Mouse (Mus musculus) stomach, embryonic 16.5 days (tissue): ENCODE results near the gene Slc2a13. TPM values are rescaled to one million over a fixed set of nuclear protein-coding genes. Genes with fewer than 3 reads are reported as not detected.

ENCODE experiments used
- ATAC-seq: fragments of 200-750 bp; cut with Nextera tagmentation; 2 replicates; pipeline ENCODE4 v1.8.0; 2017; ENCODE audit warnings: moderate number of reproducible peaks, moderate TSS enrichment; ENCODE audit not compliant: insufficient read depth, low FRiP score
- H3K27ac ChIP-seq: fragments of 300-500 bp; sonication (generic); 2 replicates; pipeline ENCODE4 v1.5.1; 2014; ENCODE audit warnings: low read length
- H3K27me3 ChIP-seq: fragments of 300-500 bp; sonication (generic); 2 replicates; pipeline ENCODE4 v1.6.1; 2014; ENCODE audit warnings: low read length, control low read depth, mixed read lengths; ENCODE audit not compliant: control insufficient read depth, insufficient read depth
- H3K36me3 ChIP-seq: fragments of 300-500 bp; sonication (generic); 2 replicates; pipeline ENCODE4 v1.6.1; 2014; ENCODE audit warnings: low read length; ENCODE audit not compliant: control insufficient read depth, insufficient read depth
- H3K4me1 ChIP-seq: fragments of 300-500 bp; sonication (generic); 2 replicates; pipeline ENCODE4 v1.6.1; 2014; ENCODE audit warnings: low read length, control low read depth, mixed read lengths; ENCODE audit not compliant: control insufficient read depth, insufficient read depth
- H3K4me2 ChIP-seq: fragments of 300-500 bp; sonication (generic); 2 replicates; pipeline ENCODE4 v1.6.1; 2014; ENCODE audit warnings: low read depth, low read length, mixed read lengths
- H3K4me3 ChIP-seq: fragments of 300-500 bp; sonication (generic); replicated peaks from 2 replicates; pipeline ENCODE4 v1.5.1; 2014; ENCODE audit warnings: mild to moderate bottlenecking, low read length
- H3K9ac ChIP-seq: fragments of 300-500 bp; sonication (generic); 2 replicates; pipeline ENCODE4 v1.6.1; 2014; ENCODE audit warnings: low read length
- H3K9me3 ChIP-seq: fragments of 300-500 bp; sonication (generic); replicated peaks from 2 replicates; pipeline ENCODE4 v1.6.1; 2016; ENCODE audit warnings: low read length, control low read depth; ENCODE audit not compliant: control insufficient read depth
- WGBS: fragments of 180-500 bp; shearing (Covaris S2); extraction: QIAGEN DNeasy Blood & Tissue Kit; methylation state at CpG from one replicate; pipeline ENCODE4 v1.1.7; 2014; 5-methylcytosine and 5-hydroxymethylcytosine counted together
- polyA plus RNA-seq: library from polyadenylated mRNA; unstranded; fragments of >200 nt; fragmentation: Nextera tagmentation; extraction: Ambion mirVana; gene quantifications from 2 replicates; pipeline ENCODE4 v1.2.1, GENCODE M21; 2015

Gene Slc2a13
- polyA plus RNA-seq, 1 experiment from 2014 or later = 0.96 TPM

DNA sequence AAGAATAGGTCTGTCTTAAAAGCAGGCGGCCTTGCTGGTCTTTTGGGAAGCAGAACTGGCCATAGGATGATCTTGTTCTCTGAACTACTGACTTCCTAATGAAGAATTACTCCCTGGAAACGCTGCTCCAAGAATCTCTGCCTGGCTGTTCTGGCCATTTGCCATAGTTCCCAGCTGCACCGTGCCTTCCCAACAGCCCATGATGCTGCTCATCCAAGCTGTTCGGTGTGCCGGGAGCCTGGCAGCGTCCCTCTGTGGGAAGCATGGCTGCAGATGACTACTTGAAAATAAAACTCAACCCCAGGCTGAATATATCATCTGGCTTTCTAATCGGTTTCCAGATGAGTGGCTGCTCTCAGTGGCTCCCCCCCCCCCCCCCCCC, 199.9 kb downstream of the Slc2a13 start:
- no peaks in the 10 kb centered on the region for H3K9me3 ChIP-seq
- no peak overlapping the region for H3K9ac ChIP-seq
- H3K4me2 ChIP-seq = no peak overlapping the region
- 0 out of 2 replicates have a peak overlapping the region, but pooled peaks have one; percentile 6 for H3K27ac ChIP-seq
- ATAC-seq = no peak; the same call in 1 of the 2 replicates
- H3K4me1 ChIP-seq = peaks cover 10% of the 10 kb centered on the region
- H3K4me3 ChIP-seq = no peak overlapping the region
- no peaks in the 10 kb centered on the region for H3K36me3 ChIP-seq
- no peaks in the 10 kb centered on the region for H3K27me3 ChIP-seq
- WGBS = 46% methylated on average over 7 of the region's 7 CpGs

DNA sequence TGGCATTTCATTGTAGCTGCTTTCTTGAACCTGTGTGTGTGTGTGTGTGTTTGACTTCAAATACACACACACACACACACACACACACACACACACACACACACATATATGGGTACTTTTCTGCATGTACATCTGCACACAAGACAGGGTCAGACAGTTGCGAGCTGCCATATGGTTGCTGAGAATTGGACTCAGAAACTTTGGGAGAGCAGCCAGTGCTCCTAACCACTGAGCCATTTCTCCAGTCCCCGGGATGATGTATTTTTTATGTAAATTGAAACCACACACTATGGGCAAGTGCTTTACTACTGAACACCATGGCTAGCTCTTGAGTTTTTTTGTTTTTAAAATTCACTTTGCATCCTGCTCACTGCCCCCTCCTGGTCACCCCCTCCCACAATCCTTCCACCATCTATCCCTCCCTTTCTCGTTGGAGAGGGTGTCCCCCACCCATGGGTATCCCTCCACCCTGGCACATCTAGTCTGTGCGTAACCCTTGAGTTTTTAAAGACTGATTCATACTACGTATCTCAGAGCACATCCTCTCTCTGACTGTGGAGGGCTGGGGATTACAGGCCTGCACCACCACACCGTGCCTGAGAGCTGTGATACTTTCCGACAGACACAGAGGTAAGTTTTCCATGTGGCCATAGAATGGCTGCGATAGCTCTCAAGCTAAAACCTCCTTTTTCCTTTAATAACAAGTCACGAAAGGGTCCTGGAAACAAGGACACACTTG, 200.4 kb downstream of the Slc2a13 start:
- Histone ChIP-seq H3K9ac (no peak overlapping the region), H3K36me3 (no peaks in the 10 kb centered on the region), H3K27me3 (no peaks in the 10 kb centered on the region), H3K4me1 (peaks cover 10% of the 10 kb centered on the region), H3K4me2 (no peak overlapping the region), H3K9me3 (no peaks in the 10 kb centered on the region), H3K4me3 (no peak overlapping the region), H3K27ac (0 out of 2 replicates have a peak overlapping the region, but pooled peaks have one; percentile 6)
- WGBS = 63% methylated on average over 9 of the region's 9 CpGs
- no peak for ATAC-seq

DNA sequence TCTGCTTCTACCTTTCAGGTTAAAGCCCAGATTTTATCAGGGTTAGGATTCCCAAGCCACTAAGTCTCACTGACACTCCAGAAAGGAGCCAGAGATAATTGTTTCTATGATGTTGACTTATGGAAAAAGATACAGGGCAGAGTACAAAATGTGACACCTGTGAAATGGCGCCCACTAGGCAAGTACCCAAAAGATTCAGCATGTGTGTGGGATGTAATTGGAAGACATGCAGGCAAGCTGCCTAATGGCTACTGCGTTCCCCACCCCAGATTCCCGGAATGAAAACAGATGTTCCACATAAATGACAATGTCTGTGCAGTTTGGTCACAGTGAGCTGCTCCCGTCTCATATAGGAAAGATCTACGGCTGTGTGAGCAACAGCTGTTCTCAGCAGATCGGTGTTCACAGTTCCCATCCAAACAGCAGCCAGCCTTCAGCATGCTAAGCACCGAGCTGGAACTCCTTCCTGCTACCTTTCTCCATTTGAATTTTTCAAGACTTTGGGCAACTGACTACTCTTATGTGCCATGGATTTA, 201.1 kb downstream of the Slc2a13 start:
- WGBS = 52% methylated on average over 7 of the region's 7 CpGs
- Histone ChIP-seq H3K4me1 (peaks cover 10% of the 10 kb centered on the region), H3K4me3 (no peak overlapping the region), H3K36me3 (no peaks in the 10 kb centered on the region), H3K9me3 (no peaks in the 10 kb centered on the region), H3K27me3 (no peaks in the 10 kb centered on the region), H3K4me2 (no peak overlapping the region), H3K9ac (no peak overlapping the region), H3K27ac (no peak overlapping the region)
- peak; percentile 47; the same call in 1 of the 2 replicates for ATAC-seq

GRCm38 (mm10) chr15:91369736-91370449, 203.2 kb downstream of the Slc2a13 start:
- no peak overlapping the region for H3K27ac ChIP-seq
- 76% methylated on average over 11 of the region's 11 CpGs for WGBS
- no peaks in the 10 kb centered on the region for H3K27me3 ChIP-seq
- H3K9me3 ChIP-seq = no peaks in the 10 kb centered on the region
- H3K36me3 ChIP-seq = no peaks in the 10 kb centered on the region
- no peak overlapping the region for H3K4me2 ChIP-seq
- H3K9ac ChIP-seq = no peak overlapping the region
- no peak overlapping the region for H3K4me3 ChIP-seq
- H3K4me1 ChIP-seq = peaks cover 10% of the 10 kb centered on the region
- no peak for ATAC-seq

DNA sequence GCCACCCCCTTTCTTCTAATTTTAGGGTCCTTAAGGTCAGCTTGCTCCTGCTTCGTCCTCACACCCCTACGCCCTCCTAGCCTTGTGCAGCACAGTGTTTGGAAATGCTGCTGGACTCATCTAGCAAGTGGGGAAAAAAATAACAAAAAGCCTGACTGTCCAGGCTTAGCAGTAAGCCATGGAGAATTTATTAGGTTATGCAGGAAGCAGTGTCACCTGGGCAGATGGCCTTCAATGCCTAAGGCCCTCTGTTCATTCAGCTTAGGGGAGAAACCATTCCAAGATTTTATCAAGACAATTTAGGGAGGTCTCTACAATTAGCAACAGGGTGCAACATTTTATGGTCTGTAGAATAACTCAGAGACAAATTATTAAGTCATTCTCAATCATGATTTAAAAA, 212.6 kb downstream of the Slc2a13 start:
- H3K27ac ChIP-seq = no peak overlapping the region

GRCm38 (mm10) chr15:91351006-91351405, 222.1 kb downstream of the Slc2a13 start:
- no peak overlapping the region for H3K9ac ChIP-seq
- no peaks in the 10 kb centered on the region for H3K9me3 ChIP-seq
- ATAC-seq = no peak
- H3K4me3 ChIP-seq = no peak overlapping the region
- H3K27ac ChIP-seq = no peak overlapping the region
- no peaks in the 10 kb centered on the region for H3K27me3 ChIP-seq
- WGBS = 73% methylated on average over 7 of the region's 7 CpGs
- H3K4me2 ChIP-seq = no peak overlapping the region
- no peaks in the 10 kb centered on the region for H3K4me1 ChIP-seq
- H3K36me3 ChIP-seq = no peaks in the 10 kb centered on the region

More for the DNA sequence above, 212.6 kb downstream of the Slc2a13 start:
- H3K9ac ChIP-seq = no peak overlapping the region
- ATAC-seq = no peak
- no peaks in the 10 kb centered on the region for H3K27me3 ChIP-seq
- no peaks in the 10 kb centered on the region for H3K36me3 ChIP-seq
- no peak overlapping the region for H3K4me2 ChIP-seq
- H3K9me3 ChIP-seq = no peaks in the 10 kb centered on the region
- no peaks in the 10 kb centered on the region for H3K4me1 ChIP-seq
- 49% methylated on average over 2 of the region's 2 CpGs for WGBS
- no peak overlapping the region for H3K4me3 ChIP-seq

GRCm38 (mm10) chr15:91338350-91338749, 234.7 kb downstream of the Slc2a13 start:
- 88% methylated on average over 1 of the region's 1 CpGs for WGBS
- Histone ChIP-seq H3K9me3 (no peaks in the 10 kb centered on the region), H3K36me3 (no peaks in the 10 kb centered on the region), H3K9ac (no peak overlapping the region), H3K4me3 (no peak overlapping the region), H3K4me1 (no peaks in the 10 kb centered on the region), H3K27me3 (no peaks in the 10 kb centered on the region), H3K4me2 (no peak overlapping the region), H3K27ac (no peak overlapping the region)
- no peak for ATAC-seq

DNA sequence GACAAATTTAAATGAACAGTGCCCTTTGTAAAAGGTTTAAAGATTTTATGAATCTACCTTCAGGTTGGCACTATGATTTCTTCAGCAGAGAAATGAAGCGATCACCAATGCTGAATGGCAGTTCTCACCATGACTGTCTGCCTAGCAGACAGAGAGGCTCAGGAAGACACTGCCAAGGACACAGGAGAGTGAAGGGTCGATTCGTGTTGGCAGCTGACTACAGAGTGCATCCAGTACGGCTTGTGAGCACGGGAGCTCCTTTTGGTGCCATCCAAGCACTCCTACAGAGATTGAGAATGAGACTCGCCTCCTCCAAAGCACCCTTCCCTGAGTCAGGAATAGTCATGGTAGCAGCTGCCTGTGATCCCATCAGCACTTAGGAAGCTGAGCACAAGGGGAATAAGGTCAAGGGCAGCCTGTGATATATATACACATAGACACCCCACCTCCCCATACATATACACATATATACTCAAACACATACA, 238.6 kb downstream of the Slc2a13 start:
- Histone ChIP-seq H3K36me3 (no peaks in the 10 kb centered on the region), H3K4me1 (no peaks in the 10 kb centered on the region), H3K27me3 (no peaks in the 10 kb centered on the region), H3K9me3 (no peaks in the 10 kb centered on the region), H3K4me2 (no peak overlapping the region), H3K4me3 (no peak overlapping the region), H3K9ac (no peak overlapping the region), H3K27ac (no peak overlapping the region)
- no peak for ATAC-seq
- 82% methylated on average over 6 of the region's 6 CpGs for WGBS

GRCm38 (mm10) chr15:91327748-91328147, 245.3 kb downstream of the Slc2a13 start:
- Histone ChIP-seq H3K9me3 (no peaks in the 10 kb centered on the region), H3K4me1 (no peaks in the 10 kb centered on the region), H3K9ac (no peak overlapping the region), H3K4me3 (no peak overlapping the region), H3K27me3 (no peaks in the 10 kb centered on the region), H3K27ac (no peak overlapping the region), H3K36me3 (no peaks in the 10 kb centered on the region), H3K4me2 (no peak overlapping the region)
- WGBS = 49% methylated on average over 3 of the region's 3 CpGs
- ATAC-seq = no peak
